Mouse (Mus musculus): ENCODE data around the gene Uhrf2. TPM values are rescaled to one million over a fixed set of nuclear protein-coding genes. Genes with fewer than 3 reads are reported as not detected.
A peak's percentile ranks its signal among the peaks of the same experiment; 100 is the strongest.
"Not testable (repeated sequence)": the region's sequence is repeated elsewhere in the genome, so short reads cannot be mapped to it uniquely, and the experiment has no call there.

Gene Uhrf2
- polyA plus RNA-seq (2017; shearing (Covaris generic)): 10 to 100 TPM; 32.2 to 45.3 TPM

- peak; percentile 92 for ATAC-seq
Observed at GRCm38 (mm10) chr19:30029894-30030635, at the start of gene Uhrf2. Gene Uhrf2, plus strand, starts transcription at chr19:30030513.

- ATAC-seq: no peak
Observed at GRCm38 (mm10) chr19:29984208-29985005, 45.9 kb upstream of the Uhrf2 start.

GRCm38 (mm10) chr19:29986464-29987091 lies 43.7 kb upstream of the Uhrf2 start:
- ATAC-seq: no peak

GRCm38 (mm10) chr19:30000406-30001365 lies 29.6 kb upstream of the Uhrf2 start:
- no peak for ATAC-seq

- no peak for ATAC-seq
Observed at GRCm38 (mm10) chr19:30001550-30001949, 28.8 kb upstream of the Uhrf2 start.

DNA sequence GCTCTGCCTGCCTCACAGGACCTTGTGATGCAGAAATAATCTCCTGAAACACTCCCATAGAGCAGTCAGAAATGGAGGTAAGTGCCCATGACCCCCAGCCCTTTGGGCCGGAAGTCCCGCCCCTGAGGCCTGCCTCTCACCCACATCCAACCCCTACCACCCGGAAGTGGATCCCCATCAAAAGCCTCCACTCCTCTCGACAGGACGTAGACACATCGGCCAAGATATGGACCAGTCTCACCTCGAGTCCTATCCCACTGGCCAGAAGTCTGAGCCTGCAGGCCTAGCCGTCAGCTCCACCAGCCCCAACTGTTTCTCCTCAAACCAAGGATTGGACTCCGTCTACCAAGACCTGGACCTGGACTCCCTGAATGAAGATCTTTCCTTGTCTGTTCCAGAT lies 26.7 kb upstream of the Uhrf2 start, which contains the start of gene Trpd52l3:
TSS of gene Trpd52l3 (plus strand) at position 170 of the 400 bp plus-strand sequence.
- no peak for ATAC-seq

DNA sequence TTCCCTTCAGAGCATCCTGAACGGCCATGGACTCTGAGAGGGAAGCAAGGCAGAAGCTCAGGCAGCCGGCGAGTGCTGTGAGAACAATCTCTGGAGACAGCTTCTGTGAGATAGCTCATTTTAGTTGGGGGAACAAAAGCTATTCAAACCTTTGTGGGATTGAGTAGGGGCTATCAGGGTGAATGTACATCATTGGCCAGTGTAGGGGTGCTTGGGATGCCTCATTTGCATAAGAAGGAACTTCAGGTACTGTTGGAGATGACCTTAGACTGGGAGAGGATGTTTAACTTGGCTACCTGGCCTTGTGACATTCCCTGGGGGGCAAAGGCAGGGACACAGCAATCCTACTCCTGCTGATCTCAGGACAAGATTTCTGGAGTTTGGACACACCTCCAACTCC lies 23.9 kb upstream of the Uhrf2 start:
- ATAC-seq: no peak

- ATAC-seq: no peak
Observed at GRCm38 (mm10) chr19:30010520-30011296, 19.6 kb upstream of the Uhrf2 start.

- ATAC-seq: no peak
Observed at GRCm38 (mm10) chr19:30014331-30014730, 16.0 kb upstream of the Uhrf2 start.

DNA sequence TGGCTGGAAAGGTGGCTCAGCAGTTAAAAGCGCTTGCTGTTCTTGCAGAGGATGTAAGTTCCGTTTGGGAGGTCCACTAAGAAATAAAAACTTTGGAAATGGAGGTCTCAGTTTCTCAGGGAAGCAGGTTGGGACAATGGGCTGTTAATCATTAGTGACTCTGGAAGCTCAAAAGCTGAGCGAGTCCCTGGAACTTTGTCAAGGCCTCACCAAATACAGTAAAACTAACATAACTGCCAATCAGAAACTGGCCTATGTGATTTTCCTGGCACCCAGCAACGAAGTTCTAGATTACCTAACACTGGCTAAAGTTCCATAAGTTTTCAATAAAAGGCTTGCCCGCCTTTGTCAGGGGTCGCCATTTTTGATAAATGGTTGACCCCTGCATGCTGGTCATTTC lies 14.2 kb upstream of the Uhrf2 start:
- no peak for ATAC-seq

DNA sequence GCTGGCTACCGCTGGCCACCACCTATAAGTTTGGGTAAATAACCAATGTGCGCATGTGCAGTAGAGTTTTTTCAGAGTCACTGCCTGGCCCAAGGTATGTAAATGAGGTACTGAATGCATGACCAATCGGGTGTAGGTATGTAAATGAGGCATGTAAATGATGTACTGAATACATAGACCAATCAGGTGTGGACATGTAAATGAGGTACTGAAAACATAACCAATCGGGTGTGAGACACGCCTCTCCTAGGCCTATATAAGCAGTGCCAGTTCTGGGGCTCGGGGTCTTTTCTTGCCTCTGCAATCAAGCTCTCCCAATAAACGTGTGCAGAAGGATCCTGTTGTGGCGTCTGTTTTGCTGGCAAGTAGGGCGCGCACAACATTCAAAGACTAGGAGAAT lies 6.9 kb upstream of the Uhrf2 start:
- ATAC-seq: not testable (repeated sequence)

- ATAC-seq: no peak
Observed at GRCm38 (mm10) chr19:30029002-30029710, 1.2 kb upstream of the Uhrf2 start.

- ATAC-seq: peak; percentile 13
Observed at GRCm38 (mm10) chr19:30030636-30031467, 539 bp downstream of the Uhrf2 start.

- ATAC-seq: no peak
Observed at GRCm38 (mm10) chr19:30031468-30031931, 1.2 kb downstream of the Uhrf2 start.

DNA sequence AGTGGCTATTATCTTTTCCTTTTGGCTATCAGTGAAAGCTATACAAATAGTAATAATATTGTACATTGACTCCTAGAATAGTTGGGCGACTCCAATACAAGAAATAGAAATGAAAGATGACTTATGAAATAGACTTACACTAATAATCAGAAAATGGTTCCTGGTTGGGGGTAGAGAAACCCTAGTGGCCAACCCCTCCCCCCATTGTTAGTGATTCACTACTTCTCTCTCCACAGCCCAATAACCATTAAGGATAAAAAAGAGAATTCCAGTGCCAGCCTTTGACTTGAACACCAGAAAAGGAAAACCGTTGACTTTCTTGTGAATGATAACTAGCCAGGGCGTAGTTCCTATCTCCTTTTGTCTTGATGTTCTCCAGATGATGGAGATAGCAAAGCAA lies 1.9 kb downstream of the Uhrf2 start:
- no peak for ATAC-seq

GRCm38 (mm10) chr19:30035361-30035760 lies 5.0 kb downstream of the Uhrf2 start:
- ATAC-seq: no peak

- peak; percentile 88 for ATAC-seq
Observed at GRCm38 (mm10) chr19:30043691-30044090, 13.4 kb downstream of the Uhrf2 start.

DNA sequence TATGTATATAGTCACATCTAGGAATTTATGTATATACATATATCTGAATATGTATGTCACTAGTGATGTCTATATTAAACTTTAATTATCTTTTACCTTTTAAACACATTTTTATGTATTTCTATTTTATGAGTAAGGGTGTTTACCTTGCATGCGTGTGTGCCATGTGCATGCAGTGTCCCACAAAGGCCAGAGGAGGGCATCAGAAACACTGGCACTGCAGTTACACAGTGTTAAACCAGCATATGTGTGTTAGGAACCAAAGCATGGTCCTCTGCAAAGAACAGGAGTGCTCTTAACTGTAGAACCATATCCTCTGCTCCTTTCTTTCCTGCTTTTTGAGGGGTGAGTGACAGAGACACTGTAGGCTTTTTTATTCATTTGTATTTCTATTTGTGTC lies 14.3 kb downstream of the Uhrf2 start:
- ATAC-seq: no peak

DNA sequence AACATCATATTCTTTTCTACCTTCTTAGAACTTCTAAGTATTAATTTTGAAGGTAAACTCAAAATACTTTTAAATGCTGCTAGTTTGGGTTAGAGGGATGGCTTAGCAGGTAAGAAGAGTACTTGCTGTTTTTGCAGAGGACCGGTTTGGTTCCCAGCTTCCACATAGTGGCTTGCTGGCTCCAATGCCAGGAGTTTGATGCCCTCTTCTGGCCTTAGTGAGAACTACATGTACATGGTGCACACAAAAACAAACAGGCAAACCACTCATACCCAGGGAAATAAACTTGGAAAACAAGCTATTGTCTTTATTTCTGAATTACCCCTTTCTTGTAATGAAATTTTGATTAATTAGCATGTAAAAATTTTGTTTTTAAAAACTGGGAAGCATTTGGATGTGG lies 15.5 kb downstream of the Uhrf2 start:
- ATAC-seq: no peak

DNA sequence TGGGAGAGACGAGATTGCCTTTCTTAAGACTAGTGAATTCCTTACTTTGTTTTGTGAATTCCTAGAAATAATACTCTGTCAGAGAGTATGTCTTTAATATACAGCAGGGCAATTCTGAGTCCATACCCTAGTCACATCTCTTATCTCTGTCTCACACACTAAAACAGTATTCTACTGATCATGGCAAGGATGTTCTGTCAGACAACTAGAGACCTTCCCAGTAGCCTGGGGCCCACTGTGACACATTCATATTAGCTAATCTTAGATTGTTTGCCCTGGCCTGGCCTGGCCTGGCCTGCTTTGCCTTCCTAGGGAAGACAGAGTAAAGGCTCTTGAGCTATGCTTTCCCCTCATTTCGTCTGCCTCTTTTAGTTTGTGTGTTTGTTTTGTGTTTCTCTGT lies 20.3 kb downstream of the Uhrf2 start:
- no peak for ATAC-seq

Measured in activated CD4-positive, CD25-positive, alpha-beta regulatory T cell, adult 4 months (primary cell).